Mouse (Mus musculus) MEL (cell line): ENCODE results near the gene Ddx17. TPM values are rescaled to one million over a fixed set of nuclear protein-coding genes. Genes with fewer than 3 reads are reported as not detected.
A peak's percentile ranks its signal among the peaks of the same experiment; 100 is the strongest.

Experiments
- DNase-seq: peaks from one replicate; pipeline ENCODE4 v3.0.0; 2011; ENCODE audit warnings: low read depth, low spot score
- H3K27ac ChIP-seq: 2 replicates; pipeline ENCODE4 v1.5.1; 2012; ENCODE audit warnings: low read depth, mild to moderate bottlenecking, control low read depth, low read length, moderate library complexity; ENCODE audit not compliant: control insufficient read depth
- H3K27me3 ChIP-seq, 2 experiments: fragments of 150-350 bp in 1 of 2; sonication (generic) in 1 of 2; 2 replicates each; pipeline ENCODE4 v1.6.1; 2012; ENCODE audit warnings: low read length in 2 of 2, mild to moderate bottlenecking in 2 of 2, improper control_type of control experiment in 1 of 2, moderate library complexity in 1 of 2; ENCODE audit not compliant: insufficient read depth in 2 of 2, control insufficient read depth in 1 of 2
- H3K36me3 ChIP-seq, 2 experiments: 2 replicates each; pipeline ENCODE4 v1.6.1; 2012 to 2014; ENCODE audit warnings: low read length in 2 of 2, improper control_type of control experiment in 1 of 2, inconsistent platforms in 1 of 2, mild to moderate bottlenecking in 1 of 2; ENCODE audit not compliant: insufficient read depth in 2 of 2, control insufficient read depth in 1 of 2
- H3K4me1 ChIP-seq, 2 experiments: fragments of 150-350 bp in 1 of 2; sonication (generic) in 1 of 2; 2 replicates each; pipeline ENCODE4 v1.6.1; 2012; ENCODE audit warnings: low read length in 2 of 2, improper control_type of control experiment in 1 of 2, mild to moderate bottlenecking in 1 of 2; ENCODE audit not compliant: insufficient read depth in 2 of 2, control insufficient read depth in 1 of 2
- H3K4me3 ChIP-seq, 2 experiments: fragments of 150-350 bp in 1 of 2; sonication (generic) in 1 of 2; 2 replicates each; pipeline ENCODE4 v1.5.1; 2012; ENCODE audit warnings: low read depth in 2 of 2, low read length in 2 of 2, mild to moderate bottlenecking in 2 of 2, moderate library complexity in 2 of 2, control low read depth in 1 of 2, improper control_type of control experiment in 1 of 2; ENCODE audit not compliant: control insufficient read depth in 1 of 2, insufficient read depth in 1 of 2
- H3K79me2 ChIP-seq: 2 replicates; pipeline ENCODE4 v1.6.1; 2012; ENCODE audit warnings: mild to moderate bottlenecking, low read length, moderate library complexity; ENCODE audit not compliant: control insufficient read depth, poor library complexity, insufficient read depth
- H3K9ac ChIP-seq: 2 replicates; pipeline ENCODE4 v1.6.1; 2012; ENCODE audit warnings: low read depth, mild to moderate bottlenecking, control low read depth, low read length, moderate library complexity; ENCODE audit not compliant: control insufficient read depth, poor library complexity, severe bottlenecking
- H3K9me3 ChIP-seq: fragments of 150-350 bp; sonication (generic); replicated peaks from 2 replicates; pipeline ENCODE4 v1.6.1; 2012; ENCODE audit warnings: mild to moderate bottlenecking, low read length, improper control_type of control experiment, moderate library complexity; ENCODE audit not compliant: insufficient read depth
- CHD1 ChIP-seq: IDR thresholded peaks from 2 replicates; pipeline ENCODE4 v1.6.1; 2012; ENCODE audit warnings: low read depth, mild to moderate bottlenecking, inconsistent platforms, low read length, improper control_type of control experiment
- CHD2 ChIP-seq: IDR thresholded peaks from 2 replicates; pipeline ENCODE4 v1.6.1; 2011; ENCODE audit warnings: low read length, improper control_type of control experiment
- CTCF ChIP-seq, 3 experiments: IDR thresholded peaks in 2 of 3; conservative IDR thresholded peaks in 1 of 3; 2 replicates each; pipeline ENCODE4 v1.5.1; 2011 to 2012; ENCODE audit warnings: low read length in 3 of 3, low read depth in 2 of 3, mild to moderate bottlenecking in 2 of 3, improper control_type of control experiment in 1 of 3, inconsistent platforms in 1 of 3, mixed read lengths in 1 of 3, moderate library complexity in 1 of 3; ENCODE audit not compliant: control insufficient read depth in 1 of 3, insufficient read depth in 1 of 3, poor library complexity in 1 of 3, severe bottlenecking in 1 of 3
- E2F4 ChIP-seq: IDR thresholded peaks from 2 replicates; pipeline ENCODE4 v1.6.1; 2011; ENCODE audit warnings: low read depth, low read length, improper control_type of control experiment, borderline replicate concordance
- GATA1 ChIP-seq: IDR thresholded peaks from 2 replicates; pipeline ENCODE4 v1.6.1; 2011; ENCODE audit warnings: low read depth, low read length, improper control_type of control experiment
- JUND ChIP-seq: IDR thresholded peaks from 2 replicates; pipeline ENCODE4 v1.6.1; 2011; ENCODE audit warnings: low read depth, mild to moderate bottlenecking, improper control_type of control experiment, low read length
- KAT2A ChIP-seq: conservative IDR thresholded peaks from 2 replicates; pipeline ENCODE4 v1.6.1; 2012; ENCODE audit warnings: low read depth, low read length, improper control_type of control experiment, inconsistent platforms
- MAFK ChIP-seq: IDR thresholded peaks from 2 replicates; pipeline ENCODE4 v1.6.1; 2011; ENCODE audit warnings: low read depth, mild to moderate bottlenecking, low read length, improper control_type of control experiment, borderline replicate concordance
- MEF2A ChIP-seq: IDR thresholded peaks from 2 replicates; pipeline ENCODE4 v1.6.1; 2014; ENCODE audit warnings: low read depth, mild to moderate bottlenecking, inconsistent platforms, low read length, improper control_type of control experiment; ENCODE audit not compliant: poor library complexity, insufficient replicate concordance, severe bottlenecking; ENCODE audit errors: extremely low read depth
- MXI1 ChIP-seq: IDR thresholded peaks from 2 replicates; pipeline ENCODE4 v1.6.1; 2011; ENCODE audit warnings: mild to moderate bottlenecking, low read depth, low read length, improper control_type of control experiment
- MYC ChIP-seq: IDR thresholded peaks from 2 replicates; pipeline ENCODE4 v1.6.1; 2011; ENCODE audit warnings: low read depth, mild to moderate bottlenecking, low read length, improper control_type of control experiment, moderate library complexity
- NELFE ChIP-seq: IDR thresholded peaks from 2 replicates; pipeline ENCODE4 v1.6.1; 2011; ENCODE audit warnings: low read depth, low read length, improper control_type of control experiment
- NRF1 ChIP-seq: IDR thresholded peaks from 2 replicates; pipeline ENCODE4 v1.6.1; 2014; ENCODE audit warnings: low read depth, mild to moderate bottlenecking, inconsistent platforms, low read length, improper control_type of control experiment, moderate library complexity; ENCODE audit not compliant: poor library complexity, insufficient read depth, severe bottlenecking
- POLR2A ChIP-seq, 2 experiments: IDR thresholded peaks; 2 replicates each; pipeline ENCODE4 v1.6.1; 2011 to 2012; ENCODE audit warnings: low read length in 2 of 2, mild to moderate bottlenecking in 2 of 2, control low read depth in 1 of 2, improper control_type of control experiment in 1 of 2, low read depth in 1 of 2, moderate library complexity in 1 of 2; ENCODE audit not compliant: control insufficient read depth in 1 of 2, insufficient read depth in 1 of 2, poor library complexity in 1 of 2
- POLR2AphosphoS2 ChIP-seq: IDR thresholded peaks from 2 replicates; pipeline ENCODE4 v1.6.1; 2011; ENCODE audit warnings: low read length, improper control_type of control experiment
- POLR2AphosphoS5 ChIP-seq: IDR thresholded peaks from 2 replicates; pipeline ENCODE4 v1.6.1; 2012; ENCODE audit warnings: low read depth, borderline replicate concordance, mild to moderate bottlenecking, inconsistent platforms, low read length, moderate library complexity, mixed read lengths
- RAD21 ChIP-seq: IDR thresholded peaks from 2 replicates; pipeline ENCODE4 v1.6.1; 2011; ENCODE audit warnings: mild to moderate bottlenecking, low read depth, low read length, improper control_type of control experiment
- SMC3 ChIP-seq: IDR thresholded peaks from 2 replicates; pipeline ENCODE4 v1.6.1; 2011; ENCODE audit warnings: low read depth, low read length, improper control_type of control experiment
- TCF12 ChIP-seq: IDR thresholded peaks from 2 replicates; pipeline ENCODE4 v1.6.1; 2014; ENCODE audit warnings: low read depth, mild to moderate bottlenecking, inconsistent platforms, low read length, improper control_type of control experiment, moderate library complexity
- ZMIZ1 ChIP-seq: IDR thresholded peaks from 2 replicates; pipeline ENCODE4 v1.6.1; 2012; ENCODE audit warnings: low read depth, mild to moderate bottlenecking, inconsistent platforms, low read length, improper control_type of control experiment, moderate library complexity
- ZNF384 ChIP-seq: IDR thresholded peaks from 2 replicates; pipeline ENCODE4 v1.6.1; 2012; ENCODE audit warnings: low read depth, mild to moderate bottlenecking, inconsistent platforms, low read length, improper control_type of control experiment
- polyA plus RNA-seq, 2 experiments: library from polyadenylated mRNA; stranded (reverse) in 1 of 2; unstranded in 1 of 2; fragments of >175 nt in 1 of 2; fragments of >200 nt in 1 of 2; gene quantifications; 2 replicates each; pipeline versions ENCODE4 v1.2.1 to v1.2.4; 2012; ENCODE audit warnings: low replicate concordance in 2 of 2, low read depth in 1 of 2; ENCODE audit not compliant: insufficient read length in 2 of 2, insufficient read depth in 1 of 2, missing spikeins in 1 of 2
- total RNA-seq: library from RNA; depleted of rRNA; stranded (reverse); fragments of 300-350 nt; gene quantifications from 2 replicates; pipeline ENCODE4 v1.2.3, GENCODE M21; 2012

Ddx17 gene
- total and polyA plus RNA-seq, 3 experiments: 85.4 to 148 (median 115) TPM

- Histone ChIP-seq H3K9ac (no peak overlapping the region), H3K9me3 (no peaks in the 10 kb centered on the region), H3K36me3 (peaks cover 0 to 9% of the 10 kb centered on the region in 2 experiments; a peak in 2 of 4 replicates), H3K27me3 (no peaks in the 10 kb centered on the region), H3K79me2 (no peaks in the 10 kb centered on the region), H3K4me1 (peaks cover 0 to 23% of the 10 kb centered on the region in 2 experiments; a peak in 3 of 4 replicates), H3K27ac (no peak overlapping the region), H3K4me3 (no peak overlapping the region)
- TF ChIP-seq CHD2 (no peak), KAT2A (no peak), POLR2A (IDR thresholded peaks at IDR 0.05; ENCODE audit: control insufficient read depth in 1 of 2, insufficient read depth in 1 of 2, low read depth in 1 of 2, low read length in 2 of 2, poor library complexity in 1 of 2) (no peak), CHD1 (no peak), GATA1 (no peak), NRF1 (no peak)
- DNase-seq: no peak
Measured at GRCm38 (mm10) chr15:79517710-79518109, 28.8 kb downstream of the Ddx17 start.

GRCm38 (mm10) chr15:79516171-79517096 is 30.1 kb downstream of the Ddx17 start, which contains the start of gene Kdelr3:
Gene Kdelr3 (plus strand): TSS chr15:79516411.
- Histone ChIP-seq H3K4me1 (peaks cover 0 to 23% of the 10 kb centered on the region in 2 experiments; a peak in 3 of 4 replicates), H3K4me3 (peak within 1 kb of the TSS; percentile 64 to 98)
- TF ChIP-seq POLR2A (IDR thresholded peaks at IDR 0.05; ENCODE audit: control insufficient read depth in 1 of 2, insufficient read depth in 1 of 2, low read depth in 1 of 2, low read length in 2 of 2, poor library complexity in 1 of 2) (peak; percentile 75 to 77; a peak in 2 of 4 replicates), ZMIZ1 (peak; percentile 53; the same call in 1 of the 2 replicates), MEF2A (no peak), ZNF384 (no peak), MYC (no peak), CTCF (IDR thresholded peaks at IDR 0.05 in 2 of 3, conservative IDR thresholded peaks at IDR 0.05 in 1 of 3; ENCODE audit: control insufficient read depth in 1 of 3, insufficient read depth in 1 of 3, low read depth in 2 of 3, low read length in 3 of 3, poor library complexity in 1 of 3, severe bottlenecking in 1 of 3) (no peak), NRF1 (peak; percentile 45; the same call in 1 of the 2 replicates), MXI1 (peak; percentile 12; the same call in 1 of the 2 replicates), POLR2AphosphoS5 (no peak), E2F4 (no peak), TCF12 (peak; percentile 15; the same call in 1 of the 2 replicates), NELFE (peak; percentile 68), POLR2AphosphoS2 (peak; percentile 47; the same call in 1 of the 2 replicates), JUND (no peak), SMC3 (no peak), MAFK (no peak), RAD21 (no peak), GATA1 (no peak)

More at GRCm38 (mm10) chr15:79516171-79517096, 30.1 kb downstream of the Ddx17 start, which contains the start of gene Kdelr3:
- DNase-seq: peak; percentile 83
- Histone ChIP-seq H3K79me2 (no peaks in the 10 kb centered on the region), H3K27me3 (no peaks in the 10 kb centered on the region), H3K36me3 (peaks cover 0 to 9% of the 10 kb centered on the region in 2 experiments; a peak in 2 of 4 replicates), H3K27ac (no peak within 1 kb of the TSS), H3K9me3 (no peaks in the 10 kb centered on the region), H3K9ac (peak within 1 kb of the TSS; percentile 72)
